Mouse (Mus musculus): ENCODE measurements around the gene Man1b1. TPM values are rescaled to one million over a fixed set of nuclear protein-coding genes. Genes with fewer than 3 reads are reported as not detected.

The Man1b1 gene
- polyA plus RNA-seq, 1 experiment = 23.1 TPM

- Histone ChIP-seq H3K36me3 (ENCODE audit: control insufficient read depth, insufficient read depth, low read length) (no peaks in the 10 kb centered on the region), H3K4me3 (ENCODE audit: control insufficient read depth, insufficient read depth, low read length) (no peak overlapping the region), H3K27me3 (ENCODE audit: control insufficient read depth, insufficient read depth, low read length) (no peaks in the 10 kb centered on the region), H3K27ac (ENCODE audit: control insufficient read depth, insufficient read depth, low read length) (no peak overlapping the region), H3K4me1 (replicated peaks; ENCODE audit: control insufficient read depth, insufficient read depth, low read length) (peaks cover 22% of the 10 kb centered on the region)
- WGBS = 89% methylated on average over 3 of the region's 3 CpGs
- no peak for TF ChIP-seq POLR2A (IDR thresholded peaks at IDR 0.05; ENCODE audit: control insufficient read depth, extremely low read depth, insufficient read depth, low read length, poor library complexity)
- TF ChIP-seq CTCF (IDR thresholded peaks at IDR 0.05; ENCODE audit: borderline replicate concordance, control insufficient read depth, extremely low read depth, insufficient read depth, low read length, poor library complexity) = no peak
- no peak for DNase-seq
Measured at GRCm38 (mm10) chr2:25369996-25370395, 37.9 kb downstream of the Man1b1 start.

DNA sequence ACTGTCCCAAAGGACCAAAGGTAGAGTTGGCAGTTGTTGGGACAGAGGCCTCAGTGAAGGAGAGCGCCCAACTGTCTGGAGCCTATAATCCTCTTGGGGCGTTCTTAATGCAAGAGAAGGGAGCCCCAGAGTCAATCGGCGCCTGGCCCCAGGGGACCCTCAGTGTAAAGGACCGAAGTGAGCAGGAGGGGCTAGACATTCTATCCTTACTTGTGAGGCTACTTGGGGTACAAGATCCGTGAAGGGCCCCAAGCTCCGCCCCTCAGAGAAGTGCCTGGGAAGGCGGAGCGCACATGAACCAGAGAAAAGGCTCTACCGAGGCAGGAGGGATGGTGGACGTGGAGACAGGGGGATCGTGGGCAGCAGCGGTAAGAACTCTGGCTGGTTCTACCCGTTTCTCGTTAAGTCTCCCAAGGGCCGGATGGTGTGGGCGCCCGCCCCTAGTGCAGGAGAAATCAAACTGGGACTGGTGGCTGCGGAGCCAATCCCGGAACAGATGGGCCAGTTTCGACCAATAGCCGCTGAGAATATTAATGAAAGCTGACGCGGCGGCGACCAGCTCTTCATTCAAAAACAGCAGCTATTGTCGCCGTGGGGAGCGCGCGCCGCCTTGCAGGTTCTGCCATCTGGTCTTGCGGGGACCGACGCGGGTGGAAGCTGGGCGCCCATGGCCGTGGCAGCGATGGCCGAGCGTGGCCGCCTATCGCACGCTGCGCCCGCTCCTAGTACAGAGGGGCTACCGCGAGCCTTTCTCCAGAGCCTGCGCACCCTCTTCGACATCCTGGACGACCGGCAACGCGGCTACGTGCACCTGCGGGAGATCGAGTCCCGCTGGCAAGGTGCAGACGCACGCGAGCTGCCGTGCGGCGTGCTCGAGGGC, 39.9 kb downstream of the Man1b1 start, which contains the start of gene Sapcd2:
Gene Sapcd2 (plus strand): TSS at position 558 of the 880 bp plus-strand sequence.
- TF ChIP-seq CTCF (IDR thresholded peaks at IDR 0.05; ENCODE audit: borderline replicate concordance, control insufficient read depth, extremely low read depth, insufficient read depth, low read length, poor library complexity) = no peak
- TF ChIP-seq POLR2A (IDR thresholded peaks at IDR 0.05; ENCODE audit: control insufficient read depth, extremely low read depth, insufficient read depth, low read length, poor library complexity) = peak; percentile 52; the same call in 1 of the 2 replicates
- WGBS = 2% methylated on average over 65 of the region's 65 CpGs
- Histone ChIP-seq H3K4me1 (replicated peaks; ENCODE audit: control insufficient read depth, insufficient read depth, low read length) (peaks cover 22% of the 10 kb centered on the region), H3K27ac (ENCODE audit: control insufficient read depth, insufficient read depth, low read length) (no peak within 1 kb of the TSS), H3K27me3 (ENCODE audit: control insufficient read depth, insufficient read depth, low read length) (no peaks in the 10 kb centered on the region), H3K36me3 (ENCODE audit: control insufficient read depth, insufficient read depth, low read length) (no peaks in the 10 kb centered on the region), H3K4me3 (ENCODE audit: control insufficient read depth, insufficient read depth, low read length) (peak within 1 kb of the TSS; percentile 58)
- DNase-seq = peak; percentile 77

DNA sequence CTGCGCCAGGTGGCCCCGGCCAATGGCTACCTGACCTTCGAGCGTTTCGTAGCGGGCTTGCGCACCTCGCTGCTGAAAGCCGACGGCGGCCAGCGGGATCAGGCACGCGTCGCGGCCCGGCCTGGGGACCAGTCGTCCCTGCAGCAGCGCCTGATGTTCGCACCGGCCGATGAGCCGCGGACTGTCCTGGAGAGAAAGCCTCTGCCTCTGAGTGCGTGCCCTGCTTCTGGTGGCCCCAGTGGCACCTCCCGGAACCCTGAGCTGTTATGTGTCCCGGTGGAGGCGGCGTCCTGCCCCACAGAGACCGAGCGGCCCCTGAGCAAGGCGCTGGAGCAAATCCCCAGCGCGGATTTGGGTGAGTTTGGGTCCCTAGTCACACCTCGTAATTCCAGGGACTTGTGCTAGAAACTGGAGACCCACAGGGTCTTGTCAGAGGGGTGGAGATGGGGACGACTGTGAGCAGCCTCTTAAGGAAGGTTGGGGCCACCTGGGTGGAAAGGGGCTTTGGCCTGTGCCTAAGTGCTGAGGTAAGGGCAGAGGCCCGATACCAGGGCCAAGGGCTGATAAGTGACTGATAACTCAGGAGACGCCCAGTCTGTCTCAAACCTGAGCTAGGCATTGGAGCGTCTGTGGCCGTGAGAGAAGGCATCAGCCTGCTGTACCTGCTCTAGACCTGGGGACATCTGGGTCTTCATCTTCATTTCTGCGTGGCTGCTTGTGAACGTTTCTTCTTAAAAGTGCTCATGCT, 40.7 kb downstream of the Man1b1 start:
- no peaks in the 10 kb centered on the region for H3K36me3 ChIP-seq (ENCODE audit: control insufficient read depth, insufficient read depth, low read length)
- peak overlapping the region; percentile 58 for H3K4me3 ChIP-seq (ENCODE audit: control insufficient read depth, insufficient read depth, low read length)
- no peak for DNase-seq
- no peak overlapping the region for H3K27ac ChIP-seq (ENCODE audit: control insufficient read depth, insufficient read depth, low read length)
- TF ChIP-seq POLR2A (IDR thresholded peaks at IDR 0.05; ENCODE audit: control insufficient read depth, extremely low read depth, insufficient read depth, low read length, poor library complexity) (no peak), CTCF (IDR thresholded peaks at IDR 0.05; ENCODE audit: borderline replicate concordance, control insufficient read depth, extremely low read depth, insufficient read depth, low read length, poor library complexity) (no peak)
- WGBS = 6% methylated on average over 42 of the region's 42 CpGs
- peaks cover 22% of the 10 kb centered on the region for H3K4me1 ChIP-seq (replicated peaks; ENCODE audit: control insufficient read depth, insufficient read depth, low read length)
- no peaks in the 10 kb centered on the region for H3K27me3 ChIP-seq (ENCODE audit: control insufficient read depth, insufficient read depth, low read length)

DNA sequence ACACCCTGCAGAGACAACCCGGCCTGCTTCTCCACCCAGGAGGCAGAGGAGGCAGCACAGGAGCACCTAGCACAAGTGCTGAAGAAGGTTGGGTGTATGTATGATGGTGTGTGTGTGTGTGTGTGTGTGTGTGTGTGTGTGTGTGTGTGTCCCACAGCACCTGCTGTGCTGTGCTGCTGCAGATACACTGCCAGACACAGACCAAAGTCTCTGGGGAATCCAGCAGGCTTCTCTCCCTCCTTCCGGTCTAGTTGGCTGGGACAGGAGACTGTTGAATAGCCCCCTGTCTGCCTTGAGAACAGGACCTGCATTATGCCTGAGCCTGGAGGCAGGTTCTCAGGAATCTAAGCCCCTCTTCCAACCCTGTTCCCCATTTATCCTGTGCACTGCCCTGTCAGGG, 41.3 kb downstream of the Man1b1 start:
- WGBS = 72% methylated on average over 2 of the region's 2 CpGs
- H3K36me3 ChIP-seq (ENCODE audit: control insufficient read depth, insufficient read depth, low read length) = no peaks in the 10 kb centered on the region
- no peak for DNase-seq
- peak overlapping the region; percentile 58; the same call in 1 of the 2 replicates for H3K4me3 ChIP-seq (ENCODE audit: control insufficient read depth, insufficient read depth, low read length)
- H3K4me1 ChIP-seq (replicated peaks; ENCODE audit: control insufficient read depth, insufficient read depth, low read length) = peaks cover 22% of the 10 kb centered on the region
- H3K27ac ChIP-seq (ENCODE audit: control insufficient read depth, insufficient read depth, low read length) = no peak overlapping the region
- TF ChIP-seq POLR2A (IDR thresholded peaks at IDR 0.05; ENCODE audit: control insufficient read depth, extremely low read depth, insufficient read depth, low read length, poor library complexity) (no peak), CTCF (IDR thresholded peaks at IDR 0.05; ENCODE audit: borderline replicate concordance, control insufficient read depth, extremely low read depth, insufficient read depth, low read length, poor library complexity) (no peak)
- H3K27me3 ChIP-seq (ENCODE audit: control insufficient read depth, insufficient read depth, low read length) = no peaks in the 10 kb centered on the region

- peak; percentile 34 for DNase-seq
- no peaks in the 10 kb centered on the region for H3K36me3 ChIP-seq (ENCODE audit: control insufficient read depth, insufficient read depth, low read length)
- 87% methylated on average over 4 of the region's 4 CpGs for WGBS
- no peaks in the 10 kb centered on the region for H3K27me3 ChIP-seq (ENCODE audit: control insufficient read depth, insufficient read depth, low read length)
- TF ChIP-seq CTCF (IDR thresholded peaks at IDR 0.05; ENCODE audit: borderline replicate concordance, control insufficient read depth, extremely low read depth, insufficient read depth, low read length, poor library complexity) = peak; percentile 37; the same call in 1 of the 2 replicates
- TF ChIP-seq POLR2A (IDR thresholded peaks at IDR 0.05; ENCODE audit: control insufficient read depth, extremely low read depth, insufficient read depth, low read length, poor library complexity) = no peak
- no peak overlapping the region for H3K4me3 ChIP-seq (ENCODE audit: control insufficient read depth, insufficient read depth, low read length)
- peaks cover 21% of the 10 kb centered on the region for H3K4me1 ChIP-seq (replicated peaks; ENCODE audit: control insufficient read depth, insufficient read depth, low read length)
- no peak overlapping the region for H3K27ac ChIP-seq (ENCODE audit: control insufficient read depth, insufficient read depth, low read length)
Measured at GRCm38 (mm10) chr2:25376589-25376988, 44.5 kb downstream of the Man1b1 start.

- Histone ChIP-seq H3K27me3 (ENCODE audit: control insufficient read depth, insufficient read depth, low read length) (no peaks in the 10 kb centered on the region), H3K27ac (ENCODE audit: control insufficient read depth, insufficient read depth, low read length) (no peak overlapping the region), H3K4me3 (ENCODE audit: control insufficient read depth, insufficient read depth, low read length) (no peak overlapping the region), H3K36me3 (ENCODE audit: control insufficient read depth, insufficient read depth, low read length) (no peaks in the 10 kb centered on the region), H3K4me1 (replicated peaks; ENCODE audit: control insufficient read depth, insufficient read depth, low read length) (no peaks in the 10 kb centered on the region)
- no peak for DNase-seq
- 90% methylated on average over 5 of the region's 5 CpGs for WGBS
- TF ChIP-seq POLR2A (IDR thresholded peaks at IDR 0.05; ENCODE audit: control insufficient read depth, extremely low read depth, insufficient read depth, low read length, poor library complexity) (no peak), CTCF (IDR thresholded peaks at IDR 0.05; ENCODE audit: borderline replicate concordance, control insufficient read depth, extremely low read depth, insufficient read depth, low read length, poor library complexity) (no peak)
Measured at GRCm38 (mm10) chr2:25384492-25384891, 52.4 kb downstream of the Man1b1 start.

Data from thymus, adult 2 months (tissue).